Mouse (Mus musculus): ENCODE data around the gene Gldc. TPM values are rescaled to one million over a fixed set of nuclear protein-coding genes. Genes with fewer than 3 reads are reported as not detected.

Gldc gene
- polyA plus RNA-seq, 1 experiment from 2014 or later = 18.7 TPM

DNA sequence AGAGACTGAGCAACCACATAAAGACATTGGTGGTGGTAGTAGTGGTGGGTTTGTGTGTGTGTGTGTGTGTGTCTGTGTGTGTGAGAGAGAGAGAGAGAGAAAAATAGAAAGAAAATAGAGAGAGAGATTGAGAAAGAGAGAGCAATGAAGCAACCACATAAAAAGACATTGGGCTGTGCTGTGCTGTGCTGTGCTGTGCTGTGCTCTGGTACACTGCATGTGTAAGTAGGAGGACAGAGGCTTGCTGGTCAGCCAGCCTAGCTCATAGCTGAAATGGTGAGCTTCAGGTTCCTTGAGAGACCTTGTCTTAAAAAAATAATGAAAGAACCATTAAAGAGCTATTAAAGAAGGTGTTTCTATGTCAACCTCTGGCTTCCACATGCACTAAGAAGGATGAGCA lies 66.6 kb downstream of the Gldc start:
- Histone ChIP-seq H3K4me2 (replicated peaks; ENCODE audit: low read depth, low read length) (no peak overlapping the region), H3K9me3 (ENCODE audit: control insufficient read depth, low read length) (no peaks in the 10 kb centered on the region), H3K27ac (ENCODE audit: low read depth, low read length) (no peak overlapping the region), H3K27me3 (ENCODE audit: control insufficient read depth, insufficient read depth, low read length) (no peaks in the 10 kb centered on the region), H3K9ac (ENCODE audit: low read depth, low read length) (no peak overlapping the region), H3K36me3 (ENCODE audit: control insufficient read depth, insufficient read depth, low read length) (no peaks in the 10 kb centered on the region), H3K4me1 (replicated peaks; ENCODE audit: control insufficient read depth, insufficient read depth, low read length) (no peaks in the 10 kb centered on the region), H3K4me3 (ENCODE audit: low read depth, low read length) (no peak overlapping the region)
- ATAC-seq (ENCODE audit: low FRiP score) (no peak), DNase-seq (ENCODE audit: low spot score) (no peak)

DNA sequence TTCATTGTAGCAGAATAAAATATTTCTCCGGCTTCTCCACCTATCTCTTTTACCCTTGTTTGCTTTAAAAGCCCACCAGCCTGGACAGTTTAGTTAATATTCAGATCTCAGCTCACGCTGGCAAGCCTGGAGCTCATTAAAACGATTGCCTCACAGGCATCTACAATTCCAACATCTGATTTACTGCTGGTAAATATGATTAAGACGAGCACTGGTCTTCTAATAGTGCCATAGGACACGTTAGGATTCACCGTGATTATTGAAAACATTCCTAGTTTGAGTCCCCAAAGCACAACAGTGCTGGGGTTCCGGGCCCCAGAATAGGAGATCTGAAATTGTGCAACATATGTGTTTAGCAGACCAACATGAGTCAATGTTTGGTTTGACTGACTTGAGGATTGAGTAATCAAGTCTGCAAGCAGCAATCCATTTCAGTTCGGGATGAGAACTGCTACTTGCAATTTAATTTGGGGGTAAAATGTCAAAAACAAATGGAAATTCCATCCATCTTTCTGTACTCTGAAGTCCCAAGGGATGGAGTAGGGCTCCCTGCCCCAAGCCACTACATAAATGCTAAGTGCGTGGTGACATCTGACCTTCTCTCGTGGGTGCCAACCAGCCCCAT lies 67.9 kb downstream of the Gldc start:
- ATAC-seq (ENCODE audit: low FRiP score) = 0 out of 2 replicates have a peak, but pooled peaks have one; percentile 38
- 65% methylated on average over 10 of the region's 10 CpGs for WGBS
- Histone ChIP-seq H3K36me3 (ENCODE audit: control insufficient read depth, insufficient read depth, low read length) (no peaks in the 10 kb centered on the region; the same call in 1 of the 2 replicates), H3K27ac (ENCODE audit: low read depth, low read length) (peak overlapping the region; percentile 33; the same call in 1 of the 2 replicates), H3K4me1 (replicated peaks; ENCODE audit: control insufficient read depth, insufficient read depth, low read length) (no peaks in the 10 kb centered on the region), H3K9ac (ENCODE audit: low read depth, low read length) (no peak overlapping the region), H3K4me3 (ENCODE audit: low read depth, low read length) (no peak overlapping the region), H3K4me2 (replicated peaks; ENCODE audit: low read depth, low read length) (no peak overlapping the region), H3K27me3 (ENCODE audit: control insufficient read depth, insufficient read depth, low read length) (no peaks in the 10 kb centered on the region), H3K9me3 (ENCODE audit: control insufficient read depth, low read length) (no peaks in the 10 kb centered on the region)
- DNase-seq (ENCODE audit: low spot score) = no peak

DNA sequence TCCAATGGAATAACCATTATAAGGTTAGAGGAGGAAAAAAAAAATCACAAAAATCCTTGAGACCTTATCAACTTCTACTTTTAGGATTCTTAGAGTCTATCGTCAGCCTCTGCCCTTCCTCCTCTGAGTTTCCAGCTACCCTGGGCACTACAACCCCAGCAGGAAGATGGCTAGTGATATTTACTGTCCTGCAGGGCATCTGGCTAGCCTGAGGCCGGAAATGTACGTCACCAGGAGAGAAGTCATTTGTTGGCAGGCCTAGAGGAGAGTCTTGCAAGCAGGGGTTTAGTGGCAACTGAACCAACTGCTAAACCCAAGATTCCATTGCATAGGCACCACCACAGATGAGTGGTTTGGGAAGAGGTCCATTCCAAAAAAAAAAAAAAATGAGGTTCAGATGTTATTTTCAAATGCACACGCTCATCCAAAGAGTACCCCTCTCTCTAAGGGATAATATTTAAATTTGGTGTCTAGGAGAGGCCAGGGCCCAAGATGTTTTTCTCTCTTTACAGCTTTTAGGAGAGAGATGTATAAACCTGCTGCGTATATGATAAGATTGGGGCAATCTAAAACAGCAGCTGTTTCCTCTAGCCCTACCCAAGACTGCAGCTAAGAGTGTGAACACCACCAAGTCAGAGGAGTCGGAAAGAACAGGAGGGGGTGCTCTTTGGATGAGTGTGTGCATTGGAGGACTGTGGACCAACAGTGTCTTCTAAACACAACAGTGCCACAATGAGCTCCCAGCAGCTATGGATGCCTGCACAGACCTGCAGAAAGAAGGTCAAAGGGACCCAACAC lies 70.0 kb downstream of the Gldc start:
- H3K27me3 ChIP-seq (ENCODE audit: control insufficient read depth, insufficient read depth, low read length) = no peaks in the 10 kb centered on the region
- H3K4me2 ChIP-seq (replicated peaks; ENCODE audit: low read depth, low read length) = no peak overlapping the region
- no peak overlapping the region for H3K27ac ChIP-seq (ENCODE audit: low read depth, low read length)
- H3K36me3 ChIP-seq (ENCODE audit: control insufficient read depth, insufficient read depth, low read length) = no peaks in the 10 kb centered on the region; the same call in 1 of the 2 replicates
- H3K4me1 ChIP-seq (replicated peaks; ENCODE audit: control insufficient read depth, insufficient read depth, low read length) = no peaks in the 10 kb centered on the region
- ATAC-seq (ENCODE audit: low FRiP score) = no peak
- no peak overlapping the region for H3K4me3 ChIP-seq (ENCODE audit: low read depth, low read length)
- 87% methylated on average over 6 of the region's 6 CpGs for WGBS
- DNase-seq (ENCODE audit: low spot score) = no peak
- H3K9ac ChIP-seq (ENCODE audit: low read depth, low read length) = no peak overlapping the region
- no peaks in the 10 kb centered on the region for H3K9me3 ChIP-seq (ENCODE audit: control insufficient read depth, low read length)

DNA sequence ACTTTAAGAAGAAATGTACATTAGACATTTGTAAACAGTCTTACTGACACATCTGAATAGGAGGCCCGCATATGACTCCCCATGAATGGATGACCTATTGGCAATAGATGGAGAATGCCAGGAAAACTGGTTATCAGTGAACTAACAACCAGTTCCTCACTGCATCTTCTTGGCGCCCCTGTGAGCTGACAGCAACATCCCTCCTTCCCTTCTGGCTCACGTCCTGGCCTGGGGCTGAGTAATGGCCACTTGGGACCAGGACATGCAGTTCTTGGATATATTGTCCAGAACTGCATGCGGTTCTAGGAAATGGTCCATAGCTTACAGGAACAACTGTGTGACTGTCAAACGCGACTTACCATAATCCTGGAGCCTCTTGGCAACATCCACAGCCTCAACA lies 72.6 kb downstream of the Gldc start:
- Histone ChIP-seq H3K9ac (ENCODE audit: low read depth, low read length) (no peak overlapping the region), H3K9me3 (ENCODE audit: control insufficient read depth, low read length) (no peaks in the 10 kb centered on the region), H3K4me1 (replicated peaks; ENCODE audit: control insufficient read depth, insufficient read depth, low read length) (no peaks in the 10 kb centered on the region), H3K4me3 (ENCODE audit: low read depth, low read length) (no peak overlapping the region), H3K4me2 (replicated peaks; ENCODE audit: low read depth, low read length) (no peak overlapping the region), H3K27ac (ENCODE audit: low read depth, low read length) (no peak overlapping the region), H3K27me3 (ENCODE audit: control insufficient read depth, insufficient read depth, low read length) (no peaks in the 10 kb centered on the region), H3K36me3 (ENCODE audit: control insufficient read depth, insufficient read depth, low read length) (peaks cover under 1% of the 10 kb centered on the region)
- DNase-seq (ENCODE audit: low spot score) = no peak
- ATAC-seq (ENCODE audit: low FRiP score) = no peak
- WGBS = 92% methylated on average over 6 of the region's 6 CpGs

DNA sequence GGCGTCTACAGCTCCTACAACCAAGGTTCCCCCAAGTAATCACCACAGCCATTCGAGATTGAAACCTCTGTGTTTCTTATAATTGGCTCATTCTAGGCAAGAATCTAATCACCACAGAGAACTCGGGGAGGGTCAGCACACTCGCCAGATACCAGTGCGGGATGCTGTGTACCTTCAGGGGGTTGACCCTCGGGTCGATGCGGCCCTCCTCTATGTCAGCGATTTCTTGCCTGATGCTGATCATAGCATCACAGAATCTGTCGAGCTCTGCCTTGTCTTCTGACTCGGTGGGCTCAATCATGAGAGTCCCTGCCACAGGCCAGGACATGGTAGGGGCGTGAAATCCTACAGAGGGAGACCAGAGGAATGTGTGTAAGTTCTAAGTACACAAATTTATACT lies 74.7 kb downstream of the Gldc start:
- peaks cover 4% of the 10 kb centered on the region for H3K36me3 ChIP-seq (ENCODE audit: control insufficient read depth, insufficient read depth, low read length)
- no peak overlapping the region for H3K9ac ChIP-seq (ENCODE audit: low read depth, low read length)
- no peaks in the 10 kb centered on the region for H3K9me3 ChIP-seq (ENCODE audit: control insufficient read depth, low read length)
- no peak overlapping the region for H3K4me2 ChIP-seq (replicated peaks; ENCODE audit: low read depth, low read length)
- 96% methylated on average over 12 of the region's 12 CpGs for WGBS
- H3K4me1 ChIP-seq (replicated peaks; ENCODE audit: control insufficient read depth, insufficient read depth, low read length) = no peaks in the 10 kb centered on the region
- no peak for ATAC-seq (ENCODE audit: low FRiP score)
- no peak overlapping the region for H3K4me3 ChIP-seq (ENCODE audit: low read depth, low read length)
- no peak overlapping the region for H3K27ac ChIP-seq (ENCODE audit: low read depth, low read length)
- no peaks in the 10 kb centered on the region for H3K27me3 ChIP-seq (ENCODE audit: control insufficient read depth, insufficient read depth, low read length)
- DNase-seq (ENCODE audit: low spot score) = no peak

DNA sequence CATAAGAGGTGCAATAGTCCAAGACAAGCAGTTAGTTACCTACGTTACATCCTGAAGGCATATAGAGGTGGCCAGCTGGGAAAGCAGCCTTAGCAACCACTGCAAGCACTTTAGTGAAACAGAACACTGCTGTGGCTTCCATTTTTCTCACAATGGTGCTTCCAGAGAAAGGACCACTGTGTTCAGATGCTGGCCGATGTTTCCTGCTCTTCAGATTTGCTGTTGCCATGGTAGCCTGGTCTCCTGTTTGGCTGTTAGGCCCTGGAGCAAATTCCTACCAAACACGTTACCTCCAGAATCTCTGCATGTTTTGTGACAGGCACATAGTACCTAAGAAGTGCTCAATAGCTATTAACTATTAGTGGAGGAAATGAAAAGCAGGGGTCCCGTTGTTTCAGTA lies 78.2 kb downstream of the Gldc start:
- H3K4me1 ChIP-seq (replicated peaks; ENCODE audit: control insufficient read depth, insufficient read depth, low read length) = no peaks in the 10 kb centered on the region
- no peak overlapping the region for H3K4me3 ChIP-seq (ENCODE audit: low read depth, low read length)
- DNase-seq (ENCODE audit: low spot score) (no peak), ATAC-seq (ENCODE audit: low FRiP score) (no peak)
- no peak overlapping the region for H3K4me2 ChIP-seq (replicated peaks; ENCODE audit: low read depth, low read length)
- H3K9ac ChIP-seq (ENCODE audit: low read depth, low read length) = no peak overlapping the region
- peaks cover 8% of the 10 kb centered on the region; the same call in 1 of the 2 replicates for H3K36me3 ChIP-seq (ENCODE audit: control insufficient read depth, insufficient read depth, low read length)
- no peak overlapping the region for H3K27ac ChIP-seq (ENCODE audit: low read depth, low read length)
- no peaks in the 10 kb centered on the region for H3K27me3 ChIP-seq (ENCODE audit: control insufficient read depth, insufficient read depth, low read length)
- no peaks in the 10 kb centered on the region for H3K9me3 ChIP-seq (ENCODE audit: control insufficient read depth, low read length)
- 86% methylated on average over 4 of the region's 4 CpGs for WGBS

DNA sequence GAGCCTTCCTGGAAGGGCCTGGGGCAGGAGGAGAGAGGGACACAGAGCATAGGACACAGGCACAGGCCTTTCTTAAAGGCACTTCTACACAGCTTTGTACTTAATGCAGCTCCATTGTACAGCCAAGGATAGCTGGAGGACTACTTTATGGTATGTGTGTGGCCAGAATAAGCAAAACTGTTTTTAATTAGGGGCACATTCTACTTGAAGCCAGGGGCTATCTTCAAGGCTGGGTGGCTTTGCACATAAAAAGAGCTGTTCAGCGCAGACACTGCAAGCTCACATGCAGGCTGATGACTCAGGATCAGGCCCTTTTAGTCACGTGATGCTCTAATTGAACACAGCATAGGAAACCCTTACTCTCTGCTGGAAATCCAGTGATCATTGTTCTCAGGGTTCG lies 79.0 kb downstream of the Gldc start:
- 61% methylated on average over 3 of the region's 3 CpGs for whole genome bisulfite sequencing
- no peaks in the 10 kb centered on the region for H3K9me3 ChIP-seq (ENCODE audit: control insufficient read depth, low read length)
- peaks cover 10% of the 10 kb centered on the region; the same call in 1 of the 2 replicates for H3K36me3 ChIP-seq (ENCODE audit: control insufficient read depth, insufficient read depth, low read length)
- DNase-seq (ENCODE audit: low spot score) (no peak), ATAC-seq (ENCODE audit: low FRiP score) (peak; percentile 64; the same call in 1 of the 2 replicates)
- H3K9ac ChIP-seq (ENCODE audit: low read depth, low read length) = no peak overlapping the region
- H3K4me1 ChIP-seq (replicated peaks; ENCODE audit: control insufficient read depth, insufficient read depth, low read length) = no peaks in the 10 kb centered on the region
- no peak overlapping the region for H3K4me3 ChIP-seq (ENCODE audit: low read depth, low read length)
- no peak overlapping the region for H3K4me2 ChIP-seq (replicated peaks; ENCODE audit: low read depth, low read length)
- no peaks in the 10 kb centered on the region for H3K27me3 ChIP-seq (ENCODE audit: control insufficient read depth, insufficient read depth, low read length)
- no peak overlapping the region for H3K27ac ChIP-seq (ENCODE audit: low read depth, low read length)

DNA sequence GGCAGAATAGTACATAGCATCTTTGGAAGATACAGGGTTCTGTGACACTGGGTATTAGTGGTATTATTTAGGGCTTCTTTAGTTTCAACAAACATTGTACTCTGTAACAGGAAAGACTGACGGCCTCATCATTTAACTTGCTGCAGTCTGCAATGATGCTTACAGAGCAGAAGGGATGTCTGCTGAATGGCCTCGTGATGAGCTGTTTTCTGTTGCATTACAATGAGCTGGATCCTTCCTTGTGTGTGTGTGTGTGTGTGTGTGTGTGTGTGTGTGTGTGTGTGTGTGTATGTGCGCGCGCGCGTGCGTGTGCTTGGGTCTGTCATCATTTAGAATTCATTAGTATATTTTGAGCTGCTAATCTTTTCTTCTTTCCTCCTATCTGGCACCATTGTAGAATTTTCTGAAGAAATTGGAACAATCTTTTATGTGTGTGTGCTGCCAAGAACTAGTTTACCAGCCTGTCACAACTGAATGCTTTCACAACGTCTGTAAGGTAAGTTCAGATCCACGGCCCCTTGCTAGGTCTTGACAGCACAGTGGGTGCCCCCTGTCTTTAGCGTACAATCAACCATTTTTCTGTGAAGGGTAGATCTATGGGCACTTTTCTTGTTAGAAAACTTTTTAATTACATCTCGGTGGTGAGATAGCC lies 83.5 kb downstream of the Gldc start:
- WGBS = 92% methylated on average over 12 of the region's 12 CpGs
- no peaks in the 10 kb centered on the region for H3K27me3 ChIP-seq (ENCODE audit: control insufficient read depth, insufficient read depth, low read length)
- H3K4me1 ChIP-seq (replicated peaks; ENCODE audit: control insufficient read depth, insufficient read depth, low read length) = no peaks in the 10 kb centered on the region
- H3K9me3 ChIP-seq (ENCODE audit: control insufficient read depth, low read length) = no peaks in the 10 kb centered on the region
- H3K4me2 ChIP-seq (replicated peaks; ENCODE audit: low read depth, low read length) = no peak overlapping the region
- DNase-seq (ENCODE audit: low spot score) = no peak
- H3K27ac ChIP-seq (ENCODE audit: low read depth, low read length) = no peak overlapping the region
- no peak for ATAC-seq (ENCODE audit: low FRiP score)
- peaks cover 9% of the 10 kb centered on the region; the same call in 1 of the 2 replicates for H3K36me3 ChIP-seq (ENCODE audit: control insufficient read depth, insufficient read depth, low read length)
- no peak overlapping the region for H3K9ac ChIP-seq (ENCODE audit: low read depth, low read length)
- H3K4me3 ChIP-seq (ENCODE audit: low read depth, low read length) = no peak overlapping the region

All from hindbrain, embryonic 11.5 days (tissue).